Mouse (Mus musculus) megakaryocyte progenitor cell, adult 5-6 weeks (primary cell): ENCODE data around the gene Pknox2. TPM values are rescaled to one million over a fixed set of nuclear protein-coding genes. Genes with fewer than 3 reads are reported as not detected.

Experiments used
- ATAC-seq: replicated peaks from 2 replicates; pipeline ENCODE4 v1.8.0; 2016; ENCODE audit warnings: mild to moderate bottlenecking, moderate TSS enrichment, inconsistent platforms; ENCODE audit not compliant: poor library complexity
- total RNA-seq, 2 experiments: library from RNA; stranded (forward) in 1 of 2; stranded (reverse) in 1 of 2; fragments of 157-497, 149-512 nt in 1 of 2; fragments of 200-1000 nt in 1 of 2; gene quantifications; 2 replicates each; pipeline versions ENCODE4 v1.2.3 to v1.2.4; 2015 to 2017

The Pknox2 gene
- total RNA-seq, 2 experiments from 2014 or later = not detected

DNA sequence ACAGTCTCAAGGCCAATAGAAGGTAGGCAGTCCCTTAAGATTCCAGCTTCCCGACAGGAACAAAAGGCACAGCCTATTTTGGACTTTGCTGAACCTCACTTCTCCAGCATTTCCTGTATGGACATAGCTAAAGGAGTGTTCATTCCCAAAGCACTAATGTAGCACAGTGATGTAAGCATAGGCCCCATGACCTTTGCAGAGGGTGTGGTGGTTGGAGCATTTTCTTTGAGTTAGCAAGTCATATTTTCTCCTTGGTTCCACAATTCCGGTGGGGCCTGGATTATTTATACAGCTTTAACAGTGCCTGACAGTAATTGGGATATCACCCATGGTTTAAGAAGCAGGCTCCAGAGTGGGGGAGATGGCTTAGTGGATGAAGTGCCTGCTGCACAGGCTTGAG, 298.5 kb downstream of the Pknox2 start:
- no peak for ATAC-seq

- ATAC-seq = no peak
These were observed 300.9 kb downstream of the Pknox2 start for GRCm38 (mm10) chr9:36846346-36846745.

Other genes starting within 250 kb of the Pknox2 start
- 3.5 and 4.4 TPM in 2 replicates for gene Tmem218, start 60.8 kb upstream of the Pknox2 start, total RNA-seq (2015)
- gene Tmem218, start 60.8 kb upstream of the Pknox2 start, total RNA-seq (2017) = 4.2 and 5.3 TPM in 2 replicates
- 0.15 and 0.37 TPM in 2 replicates for gene Slc37a2, start 108.3 kb upstream of the Pknox2 start, total RNA-seq (2015)
- 0.37 and 0.50 TPM in 2 replicates for gene Slc37a2, start 108.3 kb upstream of the Pknox2 start, total RNA-seq (2017)
- gene Ccdc15, start 201.0 kb upstream of the Pknox2 start, total RNA-seq (2015) = 15.9 and 20.4 TPM in 2 replicates
- gene Ccdc15, start 201.0 kb upstream of the Pknox2 start, total RNA-seq (2017) = 12.9 and 17.9 TPM in 2 replicates
- gene Hepacam, start 219.9 kb upstream of the Pknox2 start, total RNA-seq (2015) = not detected in 2 replicates
- gene Hepacam, start 219.9 kb upstream of the Pknox2 start, total RNA-seq (2017) = not detected in 2 replicates